Mouse (Mus musculus): ENCODE results near the gene Ybx3.

DNA sequence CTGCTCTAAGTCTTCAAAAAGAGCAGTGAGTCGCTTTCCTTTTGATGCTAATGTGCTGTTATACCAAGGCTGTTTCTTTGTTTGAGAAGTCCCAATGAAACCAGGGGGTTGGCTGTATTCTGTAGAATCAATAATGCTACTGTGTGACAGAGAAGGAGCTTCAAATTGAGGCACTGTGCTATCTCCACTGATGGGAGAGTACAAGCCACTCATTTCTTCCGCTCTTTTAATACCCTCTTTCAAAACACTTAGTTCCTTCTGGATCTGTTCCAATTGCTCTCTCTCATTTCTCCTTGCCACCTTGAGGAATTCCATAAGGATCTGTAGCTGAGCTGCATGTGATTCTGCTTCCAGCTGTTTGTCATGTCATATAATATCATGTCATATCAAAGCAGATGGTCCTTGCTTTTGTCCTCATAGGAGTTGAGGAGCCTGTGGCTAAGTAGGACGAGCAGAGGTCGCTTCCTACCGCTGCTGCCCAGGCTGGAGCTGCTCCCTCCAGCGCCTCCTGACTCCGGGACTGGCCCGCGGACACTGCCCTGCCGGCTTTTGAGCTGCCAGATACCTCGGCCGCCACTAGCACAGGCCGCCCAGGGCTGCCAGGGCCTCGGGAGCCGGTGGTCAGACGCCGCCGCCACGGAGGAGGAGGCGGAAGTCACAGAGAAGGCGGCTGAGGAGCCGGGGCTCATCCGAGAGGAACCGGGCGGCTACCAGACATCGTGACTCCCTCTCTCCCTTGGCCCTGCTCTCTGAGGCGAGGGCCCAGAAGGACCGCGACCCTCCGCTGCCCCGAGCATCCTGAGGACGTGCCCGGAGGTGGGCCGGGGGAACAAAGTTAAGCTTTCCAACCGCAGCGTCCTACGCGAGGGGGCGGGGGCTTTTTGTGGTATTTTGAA, 45.1 kb upstream of the Ybx3 start:
- TF ChIP-seq CTCF (IDR thresholded peaks at IDR 0.05; ENCODE audit: control insufficient read depth, insufficient read depth, low read length) (no peak), POLR2A (IDR thresholded peaks at IDR 0.05; ENCODE audit: borderline replicate concordance, control insufficient read depth, low read depth, low read length) (no peak)
